ENCODE assay signal across 19 mouse cellular contexts in the genomic region with DNA sequence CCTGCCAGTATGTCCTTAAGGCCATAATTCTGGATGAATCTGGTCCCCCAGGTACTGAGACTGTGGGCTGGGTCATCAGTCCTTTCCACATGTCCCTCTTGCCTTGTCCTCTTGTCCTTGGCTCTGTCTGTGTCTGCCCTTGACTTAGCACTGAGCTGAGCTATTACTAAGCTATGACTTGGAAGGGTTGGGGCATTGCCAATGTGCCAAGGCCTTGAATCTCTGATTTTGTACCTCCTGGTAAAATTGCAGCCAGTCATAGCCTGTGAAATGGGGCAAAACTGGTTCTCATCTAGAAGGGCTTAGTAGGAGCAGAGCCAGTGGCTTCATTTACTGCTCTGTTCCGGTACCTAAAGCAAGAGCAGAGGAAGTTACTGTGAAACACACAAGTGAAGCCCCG.
"Had no signal": no experiment of that assay in that cellular context is flagged by ENCODE, and none has a peak within 500 bp of the region (broad histone marks: within the 10 kb centered on the region; RNA-seq: fewer than 3 reads in every experiment).

No protein-coding gene starts in this region.

- H3K36me3 ChIP-seq: lung, embryonic 15.5 days had no signal

- ATAC-seq: liver, embryonic 12.5 days had no signal

- H3K27me3 ChIP-seq: limb, embryonic 12.5 days; limb, embryonic 15.5 days; liver, embryonic 12.5 days; liver, embryonic 15.5 days; lung, embryonic 15.5 days had no signal

- H3K9ac ChIP-seq: limb, embryonic 12.5 days; limb, embryonic 15.5 days; liver, embryonic 12.5 days; liver, embryonic 15.5 days; lung, embryonic 15.5 days had no signal

- H3K4me1 ChIP-seq: limb, embryonic 12.5 days; limb, embryonic 15.5 days; liver, embryonic 15.5 days; lung, embryonic 15.5 days had no signal

- H3K27ac ChIP-seq: limb, embryonic 12.5 days; limb, embryonic 15.5 days; liver, embryonic 12.5 days; liver, embryonic 15.5 days; lung, embryonic 15.5 days had no signal

- DNase-seq: kidney, adult 2 months; kidney, postnatal 14 days; kidney, postnatal 4 days; left cerebral cortex, postnatal 4 days; lung, adult 18-20 months; lung, postnatal 10 days; lung, postnatal 4 days; midbrain, embryonic 14.5 days; retina, postnatal 1 day; right cerebral cortex, postnatal 25 days; spleen, adult 18-20 months; thymus, adult 18-20 months; thymus, postnatal 36 days had no signal

- H3K9me3 ChIP-seq: limb, embryonic 12.5 days; limb, embryonic 15.5 days; liver, embryonic 12.5 days; liver, embryonic 15.5 days; lung, embryonic 15.5 days had no signal

- H3K4me2 ChIP-seq: limb, embryonic 12.5 days; limb, embryonic 15.5 days; liver, embryonic 12.5 days; liver, embryonic 15.5 days; lung, embryonic 15.5 days; midbrain, embryonic 11.5 days had no signal

- H3K4me3 ChIP-seq: limb, embryonic 12.5 days; limb, embryonic 15.5 days; liver, embryonic 12.5 days; liver, embryonic 15.5 days; lung, embryonic 15.5 days had no signal
